Mouse (Mus musculus) adrenal gland, adult (tissue): ENCODE measurements around the gene Hoxd9.

ENCODE experiments used
- DNase-seq, 2 experiments: peaks; one replicate each; pipeline ENCODE4 v3.0.0; 2022 to 2023; ENCODE audit warnings: low spot score in 1 of 2; ENCODE audit not compliant: inconsistent age in 2 of 2

Hoxd9 gene

GRCm38 (mm10) chr2:74710929-74711543 is 13.5 kb downstream of the Hoxd9 start:
- peak in 1 of 2 experiments; percentile 71 for DNase-seq

- DNase-seq: peak; percentile 81 to 95
Observed at GRCm38 (mm10) chr2:74711721-74712621, 14.4 kb downstream of the Hoxd9 start, which contains the start of the genes Hoxd3 and Hoxd4. Hoxd3 (plus strand) TSS chr2:74711927. Hoxd4 (plus strand) TSS chr2:74711929.

GRCm38 (mm10) chr2:74713239-74714150 is 16.0 kb downstream of the Hoxd9 start:
- peak in 1 of 2 experiments; percentile 65 for DNase-seq

GRCm38 (mm10) chr2:74714156-74714789 is 16.7 kb downstream of the Hoxd9 start:
- DNase-seq: peak; percentile 52 to 83

GRCm38 (mm10) chr2:74714881-74715280 is 17.4 kb downstream of the Hoxd9 start:
- DNase-seq: peak; percentile 73 to 89

- peak; percentile 94 to 98 for DNase-seq
Observed at GRCm38 (mm10) chr2:74715504-74716241, 18.1 kb downstream of the Hoxd9 start.

GRCm38 (mm10) chr2:74720384-74720783 is 22.9 kb downstream of the Hoxd9 start:
- DNase-seq: no peak

- DNase-seq: no peak
Observed at GRCm38 (mm10) chr2:74720955-74721491, 23.5 kb downstream of the Hoxd9 start.

- DNase-seq: no peak
Observed at GRCm38 (mm10) chr2:74721882-74722281, 24.4 kb downstream of the Hoxd9 start.

GRCm38 (mm10) chr2:74722949-74723348 is 25.4 kb downstream of the Hoxd9 start:
- DNase-seq: no peak

- no peak for DNase-seq
Observed at GRCm38 (mm10) chr2:74724244-74725015, 26.9 kb downstream of the Hoxd9 start.

- no peak for DNase-seq
Observed at GRCm38 (mm10) chr2:74725171-74725570, 27.6 kb downstream of the Hoxd9 start.

GRCm38 (mm10) chr2:74726551-74726950 is 29.0 kb downstream of the Hoxd9 start, which contains the start of gene Gm28230:
Gm28230 (plus strand) TSS chr2:74726728.
- DNase-seq: peak in 1 of 2 experiments; percentile 69

- no peak for DNase-seq
Observed at GRCm38 (mm10) chr2:74726973-74727639, 29.6 kb downstream of the Hoxd9 start.

GRCm38 (mm10) chr2:74727640-74728302 is 30.2 kb downstream of the Hoxd9 start:
- no peak for DNase-seq

- DNase-seq: no peak
Observed at GRCm38 (mm10) chr2:74728303-74728680, 30.8 kb downstream of the Hoxd9 start.

GRCm38 (mm10) chr2:74730331-74730730 is 32.8 kb downstream of the Hoxd9 start:
- DNase-seq: no peak

- no peak for DNase-seq
Observed at GRCm38 (mm10) chr2:74731055-74731454, 33.5 kb downstream of the Hoxd9 start.
